Mouse (Mus musculus) myocyte (in vitro differentiated cells): ENCODE data around the gene Rce1.

Source experiments
- CEBPB ChIP-seq: IDR thresholded peaks from 2 replicates; pipeline ENCODE4 v1.6.1; 2011; ENCODE audit warnings: mild to moderate bottlenecking, moderate library complexity; ENCODE audit not compliant: poor library complexity, insufficient read depth, severe bottlenecking
- E2F4 ChIP-seq: IDR thresholded peaks from one replicate; pipeline ENCODE4 v1.6.1; 2011; ENCODE audit warnings: mild to moderate bottlenecking, control low read depth, moderate library complexity; ENCODE audit not compliant: insufficient read depth
- MAX ChIP-seq: IDR thresholded peaks from one replicate; pipeline ENCODE4 v1.6.1; 2011; ENCODE audit warnings: low read depth, mild to moderate bottlenecking, control low read depth
- MYOD1 ChIP-seq, 3 experiments: IDR thresholded peaks; one replicate each; pipeline ENCODE4 v1.6.1; 2011; ENCODE audit warnings: control low read depth in 2 of 3, low read depth in 2 of 3, mild to moderate bottlenecking in 2 of 3, moderate library complexity in 1 of 3; ENCODE audit not compliant: insufficient read length in 2 of 3, control insufficient read depth in 1 of 3
- POLR2A ChIP-seq: IDR thresholded peaks from one replicate; pipeline ENCODE4 v1.6.1; 2011; ENCODE audit warnings: low read depth, mild to moderate bottlenecking, control low read depth, moderate library complexity; ENCODE audit not compliant: insufficient read length
- POLR2AphosphoS2 ChIP-seq: IDR thresholded peaks from one replicate; pipeline ENCODE4 v1.6.1; 2011; ENCODE audit warnings: low read depth, control low read depth; ENCODE audit not compliant: insufficient read length
- SRF ChIP-seq: IDR thresholded peaks from one replicate; pipeline ENCODE4 v1.6.1; 2011; ENCODE audit warnings: low read depth; ENCODE audit not compliant: control insufficient read depth, insufficient read length
- TCF12 ChIP-seq: IDR thresholded peaks from one replicate; pipeline ENCODE4 v1.6.1; 2011; ENCODE audit warnings: mild to moderate bottlenecking, control low read depth; ENCODE audit not compliant: poor library complexity, insufficient read depth, severe bottlenecking
- TCF3 ChIP-seq: IDR thresholded peaks from one replicate; pipeline ENCODE4 v1.6.1; 2011; ENCODE audit warnings: low read depth, control low read depth; ENCODE audit not compliant: insufficient read length

DNA sequence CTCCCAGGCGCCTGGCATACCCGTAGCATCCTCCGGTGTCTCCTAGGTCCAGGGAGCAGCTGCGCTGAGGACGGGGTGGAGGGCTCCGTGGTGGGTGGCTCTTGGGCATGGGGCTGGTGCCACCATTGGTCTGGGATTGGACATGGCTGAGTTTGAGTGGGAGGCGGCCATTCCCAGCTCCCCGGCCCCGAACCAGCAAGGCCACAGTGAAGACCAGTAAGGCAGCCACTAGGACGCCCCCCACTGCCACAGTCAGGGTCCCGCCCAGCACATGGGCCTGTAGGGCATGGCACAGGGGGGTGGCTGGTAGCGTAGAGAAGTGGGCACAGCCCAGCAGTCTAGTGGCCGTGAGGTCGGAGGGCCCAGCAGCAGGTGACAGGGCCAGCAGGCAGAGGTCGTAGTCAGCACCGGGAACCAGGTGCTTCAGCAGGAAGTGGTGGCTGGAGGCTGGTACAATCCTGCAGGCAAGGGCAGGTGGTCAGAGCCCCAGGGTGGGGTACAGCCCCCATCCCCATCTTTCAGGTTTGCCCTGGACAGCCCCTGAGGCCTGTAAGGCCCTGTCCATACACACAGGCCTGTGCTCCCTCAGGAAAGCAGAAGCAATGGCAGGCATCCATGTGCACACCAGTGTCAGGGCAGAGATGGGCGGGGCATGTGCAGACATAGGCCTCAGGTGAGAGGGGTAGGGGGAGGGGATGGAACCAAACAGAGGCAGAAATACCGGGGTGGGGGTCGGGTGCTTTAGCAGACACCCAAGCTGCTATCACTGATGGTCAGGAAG lies 13.1 kb downstream of the Rce1 start:
- no peak for TF ChIP-seq MYOD1 (IDR thresholded peaks at IDR 0.05; ENCODE audit: control insufficient read depth in 1 of 3, insufficient read length in 2 of 3, low read depth in 2 of 3)
- TF ChIP-seq POLR2A: no peak
- no peak for TF ChIP-seq POLR2AphosphoS2
- no peak for TF ChIP-seq TCF3
- no peak for TF ChIP-seq MAX
- no peak for TF ChIP-seq E2F4
- no peak for TF ChIP-seq TCF12
- TF ChIP-seq CEBPB: no peak
- TF ChIP-seq SRF: no peak
